Mouse (Mus musculus): ENCODE results near the gene Cacnb1.

Cacnb1 gene

GRCm38 (mm10) chr11:97968385-97968784 is 54.4 kb downstream of the Cacnb1 start:
- in situ Hi-C loops (cut with MboI; ENCODE audit: unreplicated experiment in 2 of 2) = no loop called here

DNA sequence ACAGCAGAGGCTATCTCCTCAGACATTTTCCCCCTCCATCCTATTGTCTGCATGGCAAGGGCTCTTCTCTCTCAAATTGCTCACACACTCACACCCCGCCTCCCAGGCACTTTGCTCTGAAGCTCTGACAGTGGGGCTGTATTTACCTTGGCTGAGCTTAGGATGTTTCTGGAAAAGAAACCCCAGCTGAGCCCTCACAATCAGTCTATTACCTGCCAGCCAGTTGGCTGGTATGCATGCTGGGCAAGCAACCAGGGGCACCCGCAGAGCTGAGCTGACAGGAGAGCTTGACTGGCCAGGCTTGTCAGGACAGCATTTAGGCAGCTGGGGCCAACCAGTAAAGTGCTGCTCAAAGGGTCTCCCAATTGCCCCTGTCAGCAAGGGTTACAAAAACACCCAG is 55.7 kb downstream of the Cacnb1 start:
- in situ Hi-C loops (cut with MboI; ENCODE audit: unreplicated experiment in 2 of 2) = no loop called here

DNA sequence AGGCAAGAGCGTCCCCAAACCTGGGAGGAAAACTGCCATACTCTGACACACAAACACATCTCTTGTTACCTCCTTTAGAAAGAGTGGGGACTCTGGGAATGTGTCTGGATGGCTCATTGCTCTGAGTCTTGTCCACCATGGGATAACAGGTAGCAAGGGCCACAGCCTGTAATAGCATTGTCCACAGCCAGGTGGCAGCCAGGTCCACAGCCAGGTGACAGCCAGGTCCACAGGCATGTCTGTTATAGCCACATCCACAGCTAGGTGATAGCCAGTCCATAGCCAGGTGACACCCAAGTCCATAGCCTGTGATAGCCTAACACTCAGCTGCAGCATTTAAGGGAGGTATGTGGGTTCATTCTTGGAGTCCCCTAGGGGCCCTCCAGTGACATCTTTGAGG is 61.9 kb downstream of the Cacnb1 start:
- in situ Hi-C loops (cut with MboI; ENCODE audit: unreplicated experiment in 2 of 2) = no loop called here

DNA sequence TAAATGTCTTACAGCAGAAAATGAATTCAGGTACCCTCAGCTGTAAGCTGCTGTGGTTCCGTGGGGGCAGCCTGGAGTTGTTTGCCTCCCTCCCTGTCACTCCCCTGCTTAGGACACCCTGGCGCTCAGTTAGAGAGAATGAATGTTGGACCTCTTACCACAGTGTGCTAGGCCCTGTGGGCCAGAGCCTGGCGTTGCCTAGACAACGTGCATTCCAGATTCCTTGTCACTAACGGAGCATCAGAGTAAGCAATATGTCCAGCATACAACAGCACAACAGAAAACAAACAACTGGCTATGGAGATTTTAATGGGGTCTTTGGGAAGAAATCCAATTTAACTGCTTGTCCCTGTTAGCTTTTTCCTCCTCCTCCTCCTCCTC is 63.5 kb downstream of the Cacnb1 start:
- in situ Hi-C loops (cut with MboI; ENCODE audit: unreplicated experiment in 2 of 2) = no loop called here

DNA sequence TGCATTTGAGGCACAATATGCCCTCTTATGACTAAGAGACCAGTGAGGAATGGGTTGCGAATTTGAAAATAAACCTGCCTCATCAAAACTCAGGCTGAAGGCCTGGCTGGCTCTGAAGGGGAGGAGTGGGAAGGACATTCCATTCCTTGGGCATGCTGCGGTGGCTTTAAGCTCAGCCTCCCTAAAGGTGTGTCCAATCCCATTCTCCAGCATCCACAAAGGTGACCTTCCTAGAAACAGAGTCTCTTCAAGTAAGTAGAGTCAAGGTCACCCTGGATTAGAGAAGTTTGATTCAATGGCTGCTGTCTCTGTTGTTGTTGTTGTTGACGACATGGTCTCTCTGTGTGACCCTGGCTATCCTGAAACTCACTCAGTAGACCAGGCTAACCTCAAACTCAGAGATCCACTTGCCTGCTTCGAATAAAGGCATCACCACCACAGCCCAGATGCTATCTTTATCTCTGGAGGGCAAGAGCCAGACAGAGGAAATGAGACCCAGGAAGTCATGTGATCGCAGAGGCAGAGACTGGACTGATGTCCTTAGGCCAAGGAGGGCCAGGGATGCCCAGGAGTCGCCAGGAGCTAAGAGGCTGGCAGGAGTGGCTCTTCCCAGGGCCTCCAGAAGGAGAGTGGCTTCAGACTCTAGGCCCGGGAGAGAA is 64.1 kb downstream of the Cacnb1 start:
- in situ Hi-C loops (cut with MboI; ENCODE audit: unreplicated experiment in 2 of 2) = no loop called here

DNA sequence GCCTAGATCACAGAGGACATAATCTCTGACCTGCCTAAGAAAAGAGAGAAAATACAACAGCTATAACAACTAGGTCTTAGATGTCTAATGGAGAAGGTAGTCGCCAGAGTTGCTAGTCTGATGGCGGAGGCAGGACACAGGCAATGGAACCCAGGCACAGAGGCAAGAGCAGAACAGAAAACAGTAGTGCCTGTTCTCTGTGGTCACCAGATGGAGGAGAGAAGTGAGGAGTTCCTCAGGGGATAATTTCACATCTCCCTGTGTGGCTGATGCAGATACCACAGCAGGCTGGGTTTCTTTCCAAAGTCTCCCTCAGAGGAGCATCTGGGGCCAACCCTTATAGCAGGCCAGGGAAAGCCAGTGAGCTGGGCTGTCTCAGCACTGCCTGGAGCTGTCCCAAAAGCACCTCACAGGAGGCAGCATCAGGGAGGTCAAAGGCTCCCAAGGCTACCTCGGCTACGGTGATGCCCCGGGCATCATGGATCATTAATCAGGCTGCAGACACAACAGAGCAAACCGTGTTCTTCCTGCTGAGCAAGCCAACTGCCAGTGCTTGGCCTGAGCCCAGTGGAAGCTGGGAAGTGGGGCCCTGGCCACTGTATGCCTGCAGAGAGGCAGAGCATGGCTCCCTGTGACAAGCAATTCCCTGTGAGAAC is 65.8 kb downstream of the Cacnb1 start:
- in situ Hi-C loops (cut with MboI; ENCODE audit: unreplicated experiment in 2 of 2) = no loop called here

- in situ Hi-C loops (cut with MboI; ENCODE audit: unreplicated experiment in 2 of 2) = no loop called here
Observed at GRCm38 (mm10) chr11:97955915-97956314, 66.9 kb downstream of the Cacnb1 start.

GRCm38 (mm10) chr11:97955146-97955902 is 67.5 kb downstream of the Cacnb1 start:
- in situ Hi-C loops (cut with MboI; ENCODE audit: unreplicated experiment in 2 of 2) = no loop called here

DNA sequence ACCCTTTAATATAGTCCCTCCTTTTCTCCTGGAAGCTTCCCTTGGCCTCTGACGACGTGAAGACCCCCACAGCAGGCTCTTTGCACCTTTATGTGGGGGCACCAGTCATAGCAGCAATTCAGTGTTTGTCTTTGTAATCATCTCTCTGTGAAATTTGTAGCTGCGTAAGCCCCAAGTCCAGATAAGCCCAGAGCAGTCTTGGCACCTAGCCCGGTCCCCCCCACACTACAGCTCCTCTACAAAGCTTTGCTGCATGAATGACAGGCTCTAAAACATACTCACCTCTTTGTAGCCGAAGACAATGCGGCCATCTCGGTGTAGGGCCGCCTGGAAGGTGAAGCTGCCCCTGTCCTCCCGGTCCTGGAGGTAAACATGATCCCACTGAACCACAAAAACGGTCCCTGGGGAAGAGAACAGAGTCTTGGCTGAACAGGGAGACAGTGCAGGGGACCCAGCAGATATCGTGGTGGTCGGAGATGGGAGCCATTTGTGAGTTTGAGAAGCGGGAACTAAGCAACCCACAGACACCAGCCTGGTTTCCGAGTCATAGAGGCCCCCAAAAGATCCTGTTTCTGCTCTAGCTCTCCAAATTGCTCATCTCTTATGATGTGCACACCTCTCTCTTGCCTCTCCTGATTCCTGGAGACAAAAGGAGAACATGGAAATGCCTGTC is 68.2 kb downstream of the Cacnb1 start:
- in situ Hi-C loops (cut with MboI; ENCODE audit: unreplicated experiment in 2 of 2) = no loop called here

GRCm38 (mm10) chr11:97953939-97954275 is 68.9 kb downstream of the Cacnb1 start:
- in situ Hi-C loops (cut with MboI; ENCODE audit: unreplicated experiment in 2 of 2) = no loop called here

DNA sequence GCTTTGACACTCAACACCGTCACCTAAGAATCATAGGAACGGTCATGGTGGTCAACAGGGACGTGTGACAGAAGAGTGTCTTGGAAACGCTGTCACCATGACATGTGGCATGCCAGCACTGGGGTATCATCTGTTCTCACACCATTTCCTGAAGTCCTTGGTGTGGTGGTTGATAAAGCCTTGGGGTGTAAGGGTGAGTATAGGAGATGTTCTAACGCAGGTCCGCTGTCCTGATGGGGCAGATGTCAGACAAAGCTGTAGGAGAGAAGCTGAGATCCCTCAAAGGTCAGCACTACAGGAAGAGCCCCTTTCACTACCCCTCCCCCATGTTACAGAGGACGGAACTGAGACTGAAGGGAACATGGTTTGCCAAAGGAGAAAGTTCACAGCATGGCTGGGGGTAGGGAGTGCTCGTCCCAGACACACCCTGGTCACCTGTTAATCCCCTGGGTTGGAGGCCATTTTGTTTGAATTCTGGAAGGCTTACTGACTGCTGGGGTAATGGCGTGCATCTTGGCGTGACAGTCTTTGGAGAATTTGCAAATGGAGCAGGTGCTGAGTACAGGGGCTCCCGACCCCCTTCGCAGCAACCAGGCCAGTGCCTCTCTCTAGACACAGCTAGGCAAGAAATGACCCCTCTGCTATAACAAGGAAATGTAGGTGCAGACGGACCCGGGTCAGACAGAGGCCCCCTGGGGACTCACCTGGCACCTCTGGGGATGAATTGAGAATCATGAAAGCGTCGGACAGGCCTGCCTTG is 69.5 kb downstream of the Cacnb1 start:
- in situ Hi-C loops (cut with MboI; ENCODE audit: unreplicated experiment in 2 of 2) = no loop called here

GRCm38 (mm10) chr11:97952367-97953006 is 70.3 kb downstream of the Cacnb1 start:
- in situ Hi-C loops (cut with MboI; ENCODE audit: unreplicated experiment in 2 of 2) = no loop called here
